41 mouse cellular contexts compared by ENCODE assay signal in genomic region chr5:123521621-123522020, GRCm38 (mm10). TPM values are rescaled to one million over a fixed set of nuclear protein-coding genes. Genes with fewer than 3 reads are reported as not detected.
DNase-seq lines count a peak whose midpoint lies in the region; ATAC-seq lines count a peak whose summit lies in the region.
"Had no signal": no experiment of that assay in that cellular context is flagged by ENCODE, and none has a peak within 500 bp of the region (broad histone marks: within the 10 kb centered on the region; RNA-seq: fewer than 3 reads in every experiment).

No protein-coding gene starts in this region.

- H3K27ac ChIP-seq in embryonic facial prominence, embryonic 13.5 days = no peak overlapping the region
- no peak overlapping the region for H3K27ac ChIP-seq in embryonic facial prominence, embryonic 10.5 days (replicated peaks)
- no peak overlapping the region for H3K27ac ChIP-seq in limb, embryonic 11.5 days (replicated peaks; ENCODE audit: low read depth, low read length)
- no peak overlapping the region for H3K27ac ChIP-seq in limb, embryonic 10.5 days
- no peak overlapping the region for H3K27ac ChIP-seq in embryonic facial prominence, embryonic 14.5 days (replicated peaks; ENCODE audit: low read depth, low read length)
- H3K27ac ChIP-seq: embryonic facial prominence, embryonic 12.5 days; forebrain, embryonic 12.5 days; heart, embryonic 10.5 days; hindbrain, embryonic 14.5 days; limb, embryonic 13.5 days; lung, embryonic 15.5 days had no signal

- intact Hi-C loops in heart, postnatal 10 days (cut with DNase I) = no loop called here

- no peaks in the 10 kb centered on the region for H3K9me3 ChIP-seq in embryonic facial prominence, embryonic 13.5 days
- H3K9me3 ChIP-seq in embryonic facial prominence, embryonic 10.5 days = no peaks in the 10 kb centered on the region
- no peaks in the 10 kb centered on the region for H3K9me3 ChIP-seq in limb, embryonic 11.5 days (ENCODE audit: control insufficient read depth, low read length)
- H3K9me3 ChIP-seq in limb, embryonic 10.5 days (replicated peaks) = no peaks in the 10 kb centered on the region
- no peaks in the 10 kb centered on the region for H3K9me3 ChIP-seq in embryonic facial prominence, embryonic 14.5 days (ENCODE audit: control insufficient read depth, low read length)
- H3K9me3 ChIP-seq: embryonic facial prominence, embryonic 12.5 days; forebrain, embryonic 12.5 days; G1E; heart, embryonic 10.5 days; limb, embryonic 13.5 days; lung, embryonic 15.5 days; megakaryocyte, embryonic 14.5 days had no signal

- H3K4me2 ChIP-seq in embryonic facial prominence, embryonic 13.5 days = no peak overlapping the region
- H3K4me2 ChIP-seq in limb, embryonic 11.5 days (ENCODE audit: low read depth, severe bottlenecking) = no peak overlapping the region
- no peak overlapping the region for H3K4me2 ChIP-seq in embryonic facial prominence, embryonic 14.5 days (ENCODE audit: low read depth, low read length)
- H3K4me2 ChIP-seq: embryonic facial prominence, embryonic 12.5 days; forebrain, embryonic 12.5 days; hindbrain, embryonic 14.5 days; limb, embryonic 13.5 days; lung, embryonic 15.5 days had no signal

- 89% methylated on average over 1 of the region's 1 CpGs for WGBS in embryonic facial prominence, embryonic 13.5 days
- 89% methylated on average over 1 of the region's 1 CpGs for WGBS in embryonic facial prominence, embryonic 10.5 days
- 81% methylated on average over 1 of the region's 1 CpGs for WGBS in limb, embryonic 11.5 days
- WGBS in limb, embryonic 10.5 days = 91% methylated on average over 1 of the region's 1 CpGs
- WGBS in embryonic facial prominence, embryonic 14.5 days = 100% methylated on average over 1 of the region's 1 CpGs

- H3K36me3 ChIP-seq in embryonic facial prominence, embryonic 13.5 days = peaks cover 32% of the 10 kb centered on the region
- H3K36me3 ChIP-seq in embryonic facial prominence, embryonic 10.5 days (replicated peaks) = peaks cover 33% of the 10 kb centered on the region
- 0 out of 2 replicates have a peak, but pooled peaks cover 2% of the 10 kb centered on the region for H3K36me3 ChIP-seq in limb, embryonic 11.5 days (ENCODE audit: control insufficient read depth, insufficient read depth, low read length)
- H3K36me3 ChIP-seq in limb, embryonic 10.5 days = peaks cover 22% of the 10 kb centered on the region
- peaks cover 24% of the 10 kb centered on the region for H3K36me3 ChIP-seq in embryonic facial prominence, embryonic 14.5 days (ENCODE audit: control insufficient read depth, insufficient read depth, low read length)

- peaks cover 21% of the 10 kb centered on the region for H3K4me1 ChIP-seq in embryonic facial prominence, embryonic 13.5 days
- H3K4me1 ChIP-seq in embryonic facial prominence, embryonic 10.5 days = peaks cover 30% of the 10 kb centered on the region
- H3K4me1 ChIP-seq in limb, embryonic 11.5 days (ENCODE audit: control insufficient read depth, insufficient read depth, low read length) = peaks cover 15% of the 10 kb centered on the region
- peaks cover 36% of the 10 kb centered on the region for H3K4me1 ChIP-seq in limb, embryonic 10.5 days
- peaks cover 7% of the 10 kb centered on the region for H3K4me1 ChIP-seq in embryonic facial prominence, embryonic 14.5 days (ENCODE audit: control insufficient read depth, insufficient read depth, low read length)

- no peak overlapping the region for H3K4me3 ChIP-seq in embryonic facial prominence, embryonic 13.5 days
- no peak overlapping the region; the same call in 1 of the 2 replicates for H3K4me3 ChIP-seq in embryonic facial prominence, embryonic 10.5 days
- no peak overlapping the region for H3K4me3 ChIP-seq in limb, embryonic 11.5 days (ENCODE audit: low read depth, low read length)
- no peak overlapping the region for H3K4me3 ChIP-seq in limb, embryonic 10.5 days
- H3K4me3 ChIP-seq in embryonic facial prominence, embryonic 14.5 days (ENCODE audit: low read depth, low read length) = no peak overlapping the region
- H3K4me3 ChIP-seq: embryonic facial prominence, embryonic 12.5 days; erythroblast, embryonic 14.5 days; forebrain, embryonic 12.5 days; heart, embryonic 10.5 days; limb, embryonic 13.5 days; lung, embryonic 15.5 days; megakaryocyte, embryonic 14.5 days had no signal

- H3K27me3 ChIP-seq in embryonic facial prominence, embryonic 13.5 days = no peaks in the 10 kb centered on the region
- no peaks in the 10 kb centered on the region for H3K27me3 ChIP-seq in embryonic facial prominence, embryonic 10.5 days (replicated peaks; ENCODE audit: low read depth, poor library complexity, severe bottlenecking)
- H3K27me3 ChIP-seq in limb, embryonic 11.5 days (ENCODE audit: control insufficient read depth, insufficient read depth, low read length) = no peaks in the 10 kb centered on the region
- no peaks in the 10 kb centered on the region for H3K27me3 ChIP-seq in limb, embryonic 10.5 days (ENCODE audit: low read depth, poor library complexity, severe bottlenecking)
- H3K27me3 ChIP-seq in embryonic facial prominence, embryonic 14.5 days (replicated peaks; ENCODE audit: control insufficient read depth, insufficient read depth, low read length) = no peaks in the 10 kb centered on the region
- H3K27me3 ChIP-seq: embryonic facial prominence, embryonic 12.5 days; forebrain, embryonic 12.5 days; limb, embryonic 13.5 days; lung, embryonic 15.5 days; megakaryocyte, embryonic 14.5 days had no signal

- no peak for ATAC-seq in embryonic facial prominence, embryonic 13.5 days (ENCODE audit: insufficient number of reproducible peaks, insufficient read depth, low FRiP score, low TSS enrichment, low read depth)
- ATAC-seq in limb, embryonic 11.5 days (ENCODE audit: insufficient number of reproducible peaks, low FRiP score, low TSS enrichment, low read depth) = no peak
- ATAC-seq in embryonic facial prominence, embryonic 14.5 days (ENCODE audit: low read depth) = no peak
- ATAC-seq: inflammation-experienced regulatory T-cells, adult 6 months had no signal

- DNase-seq in embryonic facial prominence, embryonic 10.5 days (ENCODE audit: low spot score) = no peak
- DNase-seq in heart, adult 11 months = peak; percentile 71
- no peak for DNase-seq in heart, postnatal 10 days
- DNase-seq in limb, embryonic 11.5 days (ENCODE audit: low spot score) = no peak
- no peak for DNase-seq in limb, embryonic 10.5 days (ENCODE audit: low spot score)
- DNase-seq in embryonic facial prominence, embryonic 14.5 days (ENCODE audit: low spot score) = no peak
- DNase-seq in ovary, postnatal 36 days (ENCODE audit: low spot score) = no peak
- DNase-seq: adrenal gland, adult 8-10 months; cerebellum, adult 8-10 months; kidney, adult 11 months; kidney, postnatal 14 days; layer of hippocampus, adult 9-11 months; lung, postnatal 4 days; midbrain, embryonic 14.5 days; retina, postnatal 1 day; right cerebral cortex, postnatal 14 days; thymus, adult 18-20 months; thymus, postnatal 36 days had no signal

- 0 out of 2 replicates have a peak overlapping the region, but pooled peaks have one; percentile 6 for H3K9ac ChIP-seq in embryonic facial prominence, embryonic 13.5 days
- 0 out of 2 replicates have a peak overlapping the region, but pooled peaks have one; percentile 17 for H3K9ac ChIP-seq in limb, embryonic 11.5 days (ENCODE audit: low read length)
- 0 out of 2 replicates have a peak overlapping the region, but pooled peaks have one; percentile 8 for H3K9ac ChIP-seq in embryonic facial prominence, embryonic 14.5 days (ENCODE audit: low read depth, low read length)
- H3K9ac ChIP-seq: embryonic facial prominence, embryonic 12.5 days; forebrain, embryonic 12.5 days; hindbrain, embryonic 14.5 days; lung, embryonic 15.5 days had no signal

RNA-seq across cellular contexts. Expression of gene Diablo, which starts 2.4 kb away (rescaled TPM):
- 116 and 125 TPM in 2 replicates for polyA plus RNA-seq in embryonic facial prominence, embryonic 13.5 days (2015; fragmentation: Nextera tagmentation; extraction: Ambion mirVana)
- 125 and 134 TPM in 2 replicates for polyA plus RNA-seq in embryonic facial prominence, embryonic 10.5 days (2016; fragmentation: Nextera tagmentation; extraction: Ambion mirVana)
- 10 to 100 TPM; 54.5 to 59.1 TPM for total RNA-seq in heart, postnatal 10 days (2021)
- 120 and 124 TPM in 2 replicates for polyA plus RNA-seq in limb, embryonic 11.5 days (2014; fragmentation: Nextera tagmentation; extraction: Ambion mirVana)
- polyA plus RNA-seq in limb, embryonic 10.5 days (2016; fragmentation: Nextera tagmentation; extraction: Ambion mirVana) = 120 and 122 TPM in 2 replicates
- 106 and 118 TPM in 2 replicates for polyA plus RNA-seq in embryonic facial prominence, embryonic 14.5 days (2014; fragmentation: Nextera tagmentation; extraction: Ambion mirVana)

RNA-seq across cellular contexts. Expression of gene Gm49027, which starts 3.7 kb away (rescaled TPM):
- 0.49 and 0.95 TPM in 2 replicates for polyA plus RNA-seq in embryonic facial prominence, embryonic 13.5 days (2015; fragmentation: Nextera tagmentation; extraction: Ambion mirVana)
- 0.24 and 0.35 TPM in 2 replicates for polyA plus RNA-seq in embryonic facial prominence, embryonic 10.5 days (2016; fragmentation: Nextera tagmentation; extraction: Ambion mirVana)
- total RNA-seq in heart, postnatal 10 days (2021) = not detected
- polyA plus RNA-seq in limb, embryonic 11.5 days (2014; fragmentation: Nextera tagmentation; extraction: Ambion mirVana) = 0.14 and 0.55 TPM in 2 replicates
- not detected in 2 replicates for polyA plus RNA-seq in limb, embryonic 10.5 days (2016; fragmentation: Nextera tagmentation; extraction: Ambion mirVana)
- 4.5 and 6.0 TPM in 2 replicates for polyA plus RNA-seq in embryonic facial prominence, embryonic 14.5 days (2014; fragmentation: Nextera tagmentation; extraction: Ambion mirVana)
- total RNA-seq: granulocyte monocyte progenitor cell, adult 5-6 weeks; monocyte, adult 5-6 weeks had no signal
- polyA plus RNA-seq: erythroblast, embryonic 14.5 days; limb, embryonic 13.5 days had no signal

RNA-seq across cellular contexts. Expression of gene B3gnt4, which starts 11.4 kb away (rescaled TPM):
- 1.3 and 1.6 TPM in 2 replicates for polyA plus RNA-seq in embryonic facial prominence, embryonic 13.5 days (2015; fragmentation: Nextera tagmentation; extraction: Ambion mirVana)
- 1.5 and 2.0 TPM in 2 replicates for polyA plus RNA-seq in embryonic facial prominence, embryonic 10.5 days (2016; fragmentation: Nextera tagmentation; extraction: Ambion mirVana)
- not detected for total RNA-seq in heart, postnatal 10 days (2021)
- polyA plus RNA-seq in limb, embryonic 11.5 days (2014; fragmentation: Nextera tagmentation; extraction: Ambion mirVana) = 0.23 and 0.60 TPM in 2 replicates
- polyA plus RNA-seq in limb, embryonic 10.5 days (2016; fragmentation: Nextera tagmentation; extraction: Ambion mirVana) = 1.1 and 1.3 TPM in 2 replicates
- polyA plus RNA-seq in embryonic facial prominence, embryonic 14.5 days (2014; fragmentation: Nextera tagmentation; extraction: Ambion mirVana) = 0.45 and 0.86 TPM in 2 replicates
- total RNA-seq: granulocyte monocyte progenitor cell, adult 5-6 weeks; monocyte, adult 5-6 weeks had no signal
- polyA plus RNA-seq: erythroblast, embryonic 14.5 days; G1E; small intestine, adult 2 months had no signal

RNA-seq across cellular contexts. Expression of gene Il31, which starts 32.3 kb away (rescaled TPM):
- not detected in 2 replicates for polyA plus RNA-seq in embryonic facial prominence, embryonic 13.5 days (2015; fragmentation: Nextera tagmentation; extraction: Ambion mirVana)
- not detected in 2 replicates for polyA plus RNA-seq in embryonic facial prominence, embryonic 10.5 days (2016; fragmentation: Nextera tagmentation; extraction: Ambion mirVana)
- not detected for total RNA-seq in heart, postnatal 10 days (2021)
- polyA plus RNA-seq in limb, embryonic 11.5 days (2014; fragmentation: Nextera tagmentation; extraction: Ambion mirVana) = not detected in 2 replicates
- not detected in 2 replicates for polyA plus RNA-seq in limb, embryonic 10.5 days (2016; fragmentation: Nextera tagmentation; extraction: Ambion mirVana)
- not detected in 2 replicates for polyA plus RNA-seq in embryonic facial prominence, embryonic 14.5 days (2014; fragmentation: Nextera tagmentation; extraction: Ambion mirVana)
- total RNA-seq: adrenal gland, adult 8-10 months; adrenal gland, postnatal 4 days; G1E; gastrocnemius, adult 18-20 months; granulocyte monocyte progenitor cell, adult 5-6 weeks; left cerebral cortex, postnatal 10 days; monocyte, adult 5-6 weeks had no signal
- polyA plus RNA-seq: embryonic facial prominence, embryonic 12.5 days; erythroblast, embryonic 14.5 days; forebrain, embryonic 12.5 days; G1E; heart, embryonic 10.5 days; heart, embryonic 16.5 days; hindbrain, embryonic 14.5 days; inflammation-experienced regulatory T-cells, adult 6 months; kidney, embryonic 14.5 days; limb, embryonic 13.5 days; liver, embryonic 11.5 days; liver, embryonic 16.5 days; lung, embryonic 15.5 days; midbrain, embryonic 14.5 days; neural tube, embryonic 14.5 days; small intestine, adult 2 months; stomach, embryonic 14.5 days had no signal

RNA-seq across cellular contexts. Expression of gene Lrrc43, which starts 32.5 kb away (rescaled TPM):
- 0.12 TPM in 1 of 2 replicates, not detected in the other for polyA plus RNA-seq in embryonic facial prominence, embryonic 13.5 days (2015; fragmentation: Nextera tagmentation; extraction: Ambion mirVana)
- 0.19 TPM in 1 of 2 replicates, not detected in the other for polyA plus RNA-seq in embryonic facial prominence, embryonic 10.5 days (2016; fragmentation: Nextera tagmentation; extraction: Ambion mirVana)
- not detected for total RNA-seq in heart, postnatal 10 days (2021)
- polyA plus RNA-seq in limb, embryonic 11.5 days (2014; fragmentation: Nextera tagmentation; extraction: Ambion mirVana) = not detected in 2 replicates
- polyA plus RNA-seq in limb, embryonic 10.5 days (2016; fragmentation: Nextera tagmentation; extraction: Ambion mirVana) = 0.08 TPM in 1 of 2 replicates, not detected in the other
- polyA plus RNA-seq in embryonic facial prominence, embryonic 14.5 days (2014; fragmentation: Nextera tagmentation; extraction: Ambion mirVana) = 0.20 and 0.61 TPM in 2 replicates
- total RNA-seq: adrenal gland, adult 8-10 months; adrenal gland, postnatal 4 days; G1E; gastrocnemius, adult 18-20 months; granulocyte monocyte progenitor cell, adult 5-6 weeks had no signal
- polyA plus RNA-seq: embryonic facial prominence, embryonic 12.5 days; erythroblast, embryonic 14.5 days; forebrain, embryonic 12.5 days; G1E; heart, embryonic 10.5 days; inflammation-experienced regulatory T-cells, adult 6 months; kidney, embryonic 14.5 days; limb, embryonic 13.5 days; liver, embryonic 11.5 days; liver, embryonic 16.5 days; small intestine, adult 2 months; stomach, embryonic 14.5 days had no signal
